In genomic region chr4:97859431-97859830, GRCm38 (mm10) we compare ENCODE assay signal across 12 mouse cellular contexts.
DNase-seq lines count a peak whose midpoint lies in the region; ATAC-seq and TF ChIP-seq lines count a peak whose summit lies in the region.
"Had no signal": no experiment of that assay in that cellular context is flagged by ENCODE, and none has a peak within 500 bp of the region (broad histone marks: within the 10 kb centered on the region; RNA-seq: fewer than 3 reads in every experiment).

No protein-coding gene starts in this region.

- no peak for ATAC-seq in intestine, embryonic 14.5 days (replicated peaks; ENCODE audit: low FRiP score, low TSS enrichment, low read depth)
- ATAC-seq in intestine, postnatal 0 days, result no peak
- ATAC-seq in granulocyte monocyte progenitor cell, adult 5-6 weeks (replicated peaks; ENCODE audit: poor library complexity, severe bottlenecking), result peak; percentile 30; the same call in 1 of the 2 replicates

- DNase-seq in cerebellum, adult 2 months, result peak; percentile 43 to 44
- DNase-seq in cerebellum, adult 11 months, result no peak
- peak; percentile 34 for DNase-seq in intestine, embryonic 14.5 days (ENCODE audit: low spot score)
- peak; percentile 63 for DNase-seq in adipocyte (ENCODE audit: low spot score)
- no peak for DNase-seq in ovary, postnatal 36 days (ENCODE audit: low spot score)
- DNase-seq in spleen, postnatal 10 days (ENCODE audit: low spot score in 2 of 2), result no peak
- DNase-seq: kidney, postnatal 4 days; midbrain, embryonic 14.5 days had no signal

- 20% methylated on average over 4 of the region's 4 CpGs for WGBS in cerebellum, adult 2 months
- 66% methylated on average over 4 of the region's 4 CpGs for whole genome bisulfite sequencing in intestine, embryonic 14.5 days
- 76% methylated on average over 4 of the region's 4 CpGs for WGBS in intestine, postnatal 0 days

- no peak for TF ChIP-seq POLR2A in cerebellum, adult 2 months (IDR thresholded peaks at IDR 0.05; ENCODE audit: borderline replicate concordance, insufficient read depth, low read length)

- no peak for TF ChIP-seq CTCF in cerebellum, adult 2 months (IDR thresholded peaks at IDR 0.05; ENCODE audit: borderline replicate concordance, insufficient read depth, low read depth, low read length)
- TF ChIP-seq CTCF in intestine, postnatal 0 days (IDR thresholded peaks at IDR 0.05; ENCODE audit: low read depth), result no peak

- no peak overlapping the region for H3K4me3 ChIP-seq in cerebellum, adult 2 months (replicated peaks; ENCODE audit: insufficient read depth, low read depth, low read length)
- H3K4me3 ChIP-seq in intestine, embryonic 14.5 days (ENCODE audit: low read depth, low read length), result no peak overlapping the region
- no peak overlapping the region for H3K4me3 ChIP-seq in intestine, postnatal 0 days (ENCODE audit: low read depth, low read length)
- H3K4me3 ChIP-seq: lung, embryonic 15.5 days had no signal

- no peak overlapping the region for H3K4me2 ChIP-seq in intestine, embryonic 14.5 days (ENCODE audit: low read length)
- no peak overlapping the region for H3K4me2 ChIP-seq in intestine, postnatal 0 days (replicated peaks; ENCODE audit: low read depth)
- H3K4me2 ChIP-seq: lung, embryonic 15.5 days had no signal

- no peaks in the 10 kb centered on the region for H3K27me3 ChIP-seq in cerebellum, adult 2 months (ENCODE audit: control insufficient read depth, insufficient read depth, low read length)
- no peaks in the 10 kb centered on the region for H3K27me3 ChIP-seq in intestine, embryonic 14.5 days (replicated peaks; ENCODE audit: control insufficient read depth, insufficient read depth, low read length)
- no peaks in the 10 kb centered on the region for H3K27me3 ChIP-seq in intestine, postnatal 0 days (replicated peaks; ENCODE audit: control insufficient read depth, insufficient read depth, low read length)
- H3K27me3 ChIP-seq: CH12.LX; lung, embryonic 15.5 days had no signal

- peak overlapping the region; percentile 10; the same call in 1 of the 2 replicates for H3K27ac ChIP-seq in cerebellum, adult 2 months (ENCODE audit: insufficient read depth, low read length)
- no peak overlapping the region for H3K27ac ChIP-seq in intestine, embryonic 14.5 days (ENCODE audit: low read depth)
- no peak overlapping the region for H3K27ac ChIP-seq in intestine, postnatal 0 days (ENCODE audit: low read depth, low read length)
- H3K27ac ChIP-seq: lung, embryonic 15.5 days had no signal

- no peaks in the 10 kb centered on the region for H3K9me3 ChIP-seq in intestine, embryonic 14.5 days (ENCODE audit: control insufficient read depth, low read length)
- H3K9me3 ChIP-seq in intestine, postnatal 0 days (ENCODE audit: control insufficient read depth), result no peaks in the 10 kb centered on the region
- H3K9me3 ChIP-seq: lung, embryonic 15.5 days had no signal

- H3K9ac ChIP-seq in intestine, embryonic 14.5 days (ENCODE audit: low read length), result no peak overlapping the region
- H3K9ac ChIP-seq in intestine, postnatal 0 days (ENCODE audit: low read depth, low read length), result no peak overlapping the region
- H3K9ac ChIP-seq: lung, embryonic 15.5 days had no signal

- no peaks in the 10 kb centered on the region for H3K36me3 ChIP-seq in intestine, embryonic 14.5 days (ENCODE audit: control insufficient read depth, insufficient read depth, low read length)
- H3K36me3 ChIP-seq in intestine, postnatal 0 days (ENCODE audit: control insufficient read depth, insufficient read depth), result no peaks in the 10 kb centered on the region; the same call in 1 of the 2 replicates
- H3K36me3 ChIP-seq: lung, embryonic 15.5 days had no signal

- H3K4me1 ChIP-seq in cerebellum, adult 2 months (ENCODE audit: control insufficient read depth, insufficient read depth, low read length), result peaks cover 8% of the 10 kb centered on the region
- H3K4me1 ChIP-seq in intestine, embryonic 14.5 days (replicated peaks; ENCODE audit: control insufficient read depth, insufficient read depth, low read length), result no peaks in the 10 kb centered on the region
- no peaks in the 10 kb centered on the region for H3K4me1 ChIP-seq in intestine, postnatal 0 days (replicated peaks; ENCODE audit: control insufficient read depth, insufficient read depth, low read length)

Comparison
In these comparisons a context has a peak if more than half of its experiments do, and no peak if none do; other contexts are left out.
1. DNase-seq: peak in cerebellum, adult 2 months (2 of 2), intestine, embryonic 14.5 days (single experiment) and adipocyte (single experiment); none in cerebellum, adult 11 months (single experiment), ovary, postnatal 36 days (single experiment) and spleen, postnatal 10 days (0 of 2).